Mouse (Mus musculus) CD8-positive naive resting alpha-beta T cell, adult 2 months (primary cell): ENCODE measurements around the gene Ubac2.

Source experiments
- DNase-seq, 2 experiments: peaks; one replicate each; pipeline ENCODE4 v3.0.0; 2022; ENCODE audit warnings: low read depth in 2 of 2, low spot score in 2 of 2

Gene Ubac2

DNA sequence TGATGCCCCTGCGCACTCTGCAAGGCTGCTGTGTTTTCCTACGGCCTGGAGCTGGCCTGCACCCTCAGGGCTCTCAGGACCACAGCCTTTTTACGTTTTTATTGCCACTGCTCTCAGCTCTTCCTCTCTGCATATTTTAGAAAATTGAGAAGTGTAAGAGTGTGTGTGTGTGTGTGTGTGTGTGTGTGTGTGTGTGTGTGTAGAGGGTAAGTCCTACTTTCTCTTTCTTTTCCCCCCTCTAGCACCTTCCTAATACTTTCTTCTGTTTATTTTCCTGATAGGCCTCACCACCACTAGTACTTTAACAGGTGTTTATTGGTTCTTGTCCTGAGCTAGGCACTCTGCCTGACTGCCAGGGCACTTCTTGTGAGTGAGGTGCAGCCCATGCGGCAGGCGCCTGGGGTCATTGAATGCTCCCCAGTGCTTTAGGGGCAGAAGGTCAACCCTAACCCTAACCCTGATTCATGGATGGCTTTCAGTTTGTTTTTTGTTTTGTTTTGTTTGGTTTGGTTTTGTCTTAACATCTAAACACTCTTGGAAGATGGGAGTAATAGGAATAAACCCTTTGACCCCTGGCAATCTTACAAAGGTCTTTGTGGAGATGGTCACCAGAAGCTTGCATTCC is 16.2 kb downstream of the Ubac2 start:
- no peak for DNase-seq

- DNase-seq = no peak
Measured at GRCm38 (mm10) chr14:121895316-121895715, 16.9 kb downstream of the Ubac2 start.

- no peak for DNase-seq
Measured at GRCm38 (mm10) chr14:121896126-121897090, 18.0 kb downstream of the Ubac2 start.

GRCm38 (mm10) chr14:121897773-121898172 is 19.4 kb downstream of the Ubac2 start:
- no peak for DNase-seq

- peak; percentile 62 to 72 for DNase-seq
Measured at GRCm38 (mm10) chr14:121898509-121898908, 20.1 kb downstream of the Ubac2 start.

DNA sequence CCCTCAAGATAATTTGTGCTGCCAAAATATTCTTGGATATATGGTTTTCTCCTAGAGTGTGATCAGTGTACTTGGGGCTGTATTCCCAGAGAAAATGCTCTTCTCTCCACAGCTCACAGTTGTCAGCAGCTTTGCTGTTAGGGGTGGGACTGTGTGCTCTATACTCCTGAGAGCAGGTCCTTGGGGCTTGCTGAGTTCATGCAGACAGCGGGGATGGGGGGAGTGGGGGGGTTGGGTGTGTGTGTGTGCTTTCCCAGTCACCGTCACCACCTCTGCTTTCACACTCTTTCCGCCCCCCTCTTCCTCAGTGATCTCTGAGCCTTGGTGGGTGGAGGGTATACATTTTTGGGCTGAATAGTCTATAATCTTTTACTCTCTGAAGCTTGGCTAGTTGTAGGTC is 20.7 kb downstream of the Ubac2 start:
- no peak for DNase-seq

DNA sequence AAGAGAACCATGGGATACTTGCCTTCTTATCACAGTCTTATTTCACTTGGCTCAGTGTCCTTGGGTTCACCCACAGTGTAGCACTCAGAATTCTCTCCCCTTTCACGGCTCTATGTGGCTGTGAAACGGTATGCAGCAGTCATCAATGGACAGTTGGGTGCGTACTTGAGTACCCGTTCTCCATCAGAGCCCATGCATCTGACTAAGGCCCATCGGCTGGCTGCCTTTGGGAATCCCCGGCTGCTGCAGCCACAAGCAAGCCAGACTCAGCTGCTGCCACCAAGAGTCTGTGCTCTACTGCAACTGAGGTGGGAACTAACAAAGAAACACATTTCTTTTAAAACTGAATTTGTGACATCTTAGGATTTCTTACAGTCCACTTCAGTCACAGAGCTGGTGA is 23.1 kb downstream of the Ubac2 start:
- no peak for DNase-seq

GRCm38 (mm10) chr14:121903381-121903876 is 25.0 kb downstream of the Ubac2 start:
- no peak for DNase-seq

DNA sequence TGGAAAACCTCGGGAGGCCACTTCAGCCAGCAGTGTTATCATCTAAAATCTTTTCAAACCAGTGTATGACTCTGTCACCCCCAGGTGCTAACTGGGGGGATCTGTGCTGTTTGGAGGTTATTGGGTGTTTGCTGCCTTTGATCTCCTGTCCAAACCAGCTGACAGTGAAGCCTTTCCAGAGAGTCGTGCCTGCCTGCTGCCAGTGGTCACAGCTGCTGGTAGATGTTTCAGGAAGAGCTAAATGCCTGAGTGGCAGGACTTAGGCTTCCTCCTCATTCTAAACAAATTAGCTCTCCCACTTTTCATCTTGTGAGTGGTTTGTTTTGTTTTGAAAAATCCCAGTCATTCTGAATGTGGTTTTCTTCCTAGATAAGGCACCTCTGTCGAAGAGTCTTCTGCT is 26.3 kb downstream of the Ubac2 start:
- DNase-seq = no peak

DNA sequence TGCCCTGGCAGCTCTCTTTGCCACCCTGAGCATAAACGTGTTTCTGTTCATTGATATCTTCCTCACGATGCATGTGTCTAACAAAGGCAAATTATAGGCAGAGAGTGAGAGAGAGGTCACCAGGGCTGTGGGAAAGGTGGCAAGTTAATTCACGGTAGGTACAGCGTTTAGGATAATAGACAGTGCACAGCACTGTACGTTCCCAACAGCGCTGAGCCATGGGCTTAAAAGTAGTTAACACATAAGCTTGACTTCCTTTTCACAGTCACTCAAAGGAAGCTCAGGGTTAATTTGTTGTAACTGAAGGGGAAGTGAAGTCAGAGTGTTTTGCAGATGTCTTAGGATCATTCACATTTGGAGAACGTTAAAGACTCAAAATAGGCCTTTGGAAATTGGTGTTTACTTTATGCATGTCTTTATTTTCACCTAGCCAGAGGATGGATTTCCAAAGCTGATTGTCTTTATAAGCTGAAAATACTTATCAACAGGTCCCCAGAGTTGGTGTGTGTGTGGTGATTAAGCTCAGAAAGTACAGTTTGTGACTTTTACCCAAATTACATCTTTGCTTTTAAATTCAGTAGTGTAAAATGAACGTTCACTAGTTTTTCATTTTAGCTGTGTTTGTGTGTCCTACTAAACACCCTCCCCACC is 28.0 kb downstream of the Ubac2 start:
- no peak for DNase-seq

DNA sequence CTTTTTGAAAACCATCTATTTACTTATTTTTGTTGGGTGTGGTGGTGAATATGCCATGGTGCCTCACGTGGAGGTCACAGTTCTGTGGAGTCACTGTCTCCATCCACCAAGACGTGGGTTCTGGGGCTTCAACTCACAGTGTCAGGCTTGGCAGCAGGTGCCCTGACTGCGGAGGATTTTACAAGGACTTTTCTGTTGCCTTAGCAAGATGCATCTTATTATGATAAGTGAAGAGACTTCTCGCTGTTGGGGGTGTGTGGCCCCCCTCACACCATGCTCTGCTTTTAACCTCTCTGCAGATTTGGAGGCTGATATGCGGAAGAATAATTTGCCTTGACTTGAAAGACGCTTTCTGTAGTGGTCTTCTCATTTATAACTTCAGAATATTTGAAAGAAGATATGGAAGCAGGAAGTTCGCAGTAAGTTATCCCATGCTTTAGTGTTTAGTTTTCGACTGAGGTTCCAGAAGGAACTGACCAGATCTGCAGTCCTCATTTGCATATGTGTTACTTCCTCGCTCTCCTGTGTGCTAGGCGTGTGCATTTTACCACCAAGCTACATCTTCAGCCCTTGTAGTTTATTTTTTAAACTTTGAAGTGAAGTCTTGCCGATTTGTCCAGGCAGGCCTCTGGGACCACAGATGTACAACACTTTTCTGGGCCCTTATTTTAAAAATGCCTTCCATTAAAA is 28.7 kb downstream of the Ubac2 start:
- DNase-seq = no peak

DNA sequence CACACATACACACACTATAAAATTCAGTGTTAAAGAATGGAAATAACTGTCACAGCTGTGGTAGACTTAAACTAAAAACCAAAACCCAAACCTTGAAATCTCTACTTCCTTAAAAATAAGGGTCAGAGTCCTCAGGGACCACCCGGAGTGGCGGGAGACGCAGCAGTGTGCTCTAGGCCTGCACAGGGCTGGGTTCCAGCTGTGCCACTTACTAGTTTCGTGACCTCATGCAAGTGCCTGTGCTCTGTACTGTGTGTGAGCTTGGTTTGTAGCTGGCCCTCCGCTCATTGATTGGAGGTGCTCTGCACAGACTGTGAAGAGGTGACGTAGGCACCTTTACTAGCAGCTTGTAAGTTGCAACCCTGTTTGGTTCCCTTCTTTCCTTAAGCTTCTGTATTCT is 31.4 kb downstream of the Ubac2 start:
- DNase-seq = no peak

DNA sequence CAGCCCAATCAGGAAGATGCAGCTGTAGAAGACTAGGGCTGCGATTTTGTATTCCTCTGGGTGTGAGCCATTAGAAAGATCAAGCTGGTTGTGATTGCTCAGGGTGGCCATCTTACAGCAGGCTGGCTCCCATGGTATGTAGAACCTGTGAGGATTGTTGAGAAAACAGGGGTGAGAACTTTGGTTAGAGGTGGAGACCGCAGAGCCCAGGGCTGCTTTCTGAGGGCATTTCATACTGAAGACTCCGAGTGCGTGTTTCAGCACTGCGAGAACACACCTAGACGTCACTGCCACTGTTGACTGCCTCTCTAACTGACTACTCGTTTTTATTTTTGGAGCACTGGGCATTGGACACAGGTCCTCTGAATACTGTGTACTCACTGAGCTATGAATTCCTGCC is 34.1 kb downstream of the Ubac2 start:
- no peak for DNase-seq

DNA sequence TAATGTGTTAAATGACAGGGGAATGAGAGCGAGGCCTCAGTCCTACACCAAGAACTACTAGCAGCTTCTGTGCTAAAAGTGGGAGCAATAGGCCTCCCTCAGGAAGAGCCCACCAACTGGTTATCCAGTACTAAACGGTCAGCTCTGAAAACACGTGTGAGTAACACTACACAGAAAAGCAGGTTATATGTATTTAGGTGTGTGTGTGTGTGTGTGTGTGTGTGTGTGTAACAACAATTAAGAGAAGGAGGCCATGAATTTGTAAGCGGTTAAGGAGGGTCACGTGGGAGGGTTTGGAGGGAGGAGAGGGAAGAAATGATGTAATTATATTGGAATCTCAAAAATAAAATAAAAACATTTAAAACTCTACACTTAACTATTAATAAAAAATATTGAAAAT is 36.7 kb downstream of the Ubac2 start:
- no peak for DNase-seq

GRCm38 (mm10) chr14:121915621-121916020 is 37.2 kb downstream of the Ubac2 start, which contains the start of gene Gpr18:
Gene Gpr18 (minus strand): TSS chr14:121915781.
- peak; percentile 74 to 78 for DNase-seq

- DNase-seq = no peak
Measured at GRCm38 (mm10) chr14:121916311-121917094, 38.1 kb downstream of the Ubac2 start.

GRCm38 (mm10) chr14:121918266-121918665 is 39.8 kb downstream of the Ubac2 start:
- no peak for DNase-seq

GRCm38 (mm10) chr14:121919752-121920151 is 41.3 kb downstream of the Ubac2 start:
- DNase-seq = peak; percentile 55 to 65

DNA sequence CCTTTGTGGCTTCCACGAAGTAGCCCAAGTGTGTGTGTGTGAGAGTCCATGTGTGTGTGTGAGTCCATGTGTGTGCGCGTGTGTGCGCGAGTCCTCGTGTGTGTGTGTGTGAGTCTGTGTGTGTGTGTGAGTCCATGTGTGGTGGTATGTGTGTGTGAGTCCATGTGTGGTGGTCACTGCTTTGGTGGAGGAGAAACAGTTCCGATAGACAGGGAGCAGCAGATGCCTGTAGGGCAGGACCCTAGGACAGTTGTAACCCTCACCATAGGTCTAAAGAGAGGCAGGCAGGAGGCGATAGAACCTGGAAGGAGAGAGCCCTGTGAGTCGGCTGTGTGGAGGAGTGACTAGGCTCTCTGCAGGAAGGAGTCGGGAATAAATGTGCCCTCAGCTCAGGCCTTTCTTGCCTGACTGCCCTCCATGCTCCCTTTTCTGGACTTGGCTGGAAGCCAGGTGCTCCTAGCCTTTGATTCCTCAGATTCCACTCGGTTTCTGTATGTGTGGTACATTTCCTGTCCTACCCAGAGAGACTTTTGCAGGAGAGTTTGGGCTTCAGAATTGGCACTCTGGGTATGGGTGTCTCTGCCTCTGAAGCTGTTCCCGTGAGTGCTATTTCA is 42.2 kb downstream of the Ubac2 start:
- DNase-seq = no peak

DNA sequence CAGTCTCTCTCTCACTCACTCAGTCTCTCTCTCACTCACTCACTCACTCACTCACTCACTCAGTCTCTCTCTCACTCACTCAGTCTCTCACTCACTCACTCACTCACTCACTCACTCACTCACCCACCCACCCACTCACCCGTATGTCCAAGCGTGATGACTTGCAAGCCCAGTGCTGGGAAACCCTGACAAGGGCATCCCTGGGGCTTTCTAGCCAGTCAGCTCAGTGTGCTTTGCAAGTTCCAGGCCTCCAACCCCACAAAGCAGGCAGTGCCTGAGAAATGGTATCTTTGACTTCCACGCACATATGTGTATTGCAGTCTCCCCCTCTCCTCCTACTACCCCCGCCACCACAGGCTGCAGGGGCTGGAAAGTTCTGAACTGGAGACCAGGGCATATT is 43.6 kb downstream of the Ubac2 start:
- no peak for DNase-seq
